Mouse (Mus musculus) bone marrow, adult 2 months (tissue): Measurements from ENCODE around the gene Csrp1.

Source experiments
- CTCF ChIP-seq: fragments of 200-500 bp; IDR thresholded peaks from 2 replicates; pipeline ENCODE4 v1.5.1; 2011; ENCODE audit warnings: low read length, control low read depth; ENCODE audit not compliant: control insufficient read depth, insufficient read depth
- POLR2A ChIP-seq: fragments of 200-500 bp; IDR thresholded peaks from 2 replicates; pipeline ENCODE4 v1.6.1; 2011; ENCODE audit warnings: low read depth, mild to moderate bottlenecking, control low read depth, low read length, borderline replicate concordance; ENCODE audit not compliant: control insufficient read depth

GRCm38 (mm10) chr1:135725936-135726335 is 6.1 kb downstream of the Csrp1 start:
- TF ChIP-seq CTCF (no peak), POLR2A (no peak)
